Mouse (Mus musculus) thymus, adult 2 months (tissue): ENCODE data around the gene Vgll3.

Experiments
- CTCF ChIP-seq: fragments of 200-500 bp; IDR thresholded peaks from 2 replicates; pipeline ENCODE4 v1.5.1; 2012; ENCODE audit warnings: mild to moderate bottlenecking, control low read depth, low read length, moderate library complexity, borderline replicate concordance; ENCODE audit not compliant: control insufficient read depth, poor library complexity, insufficient read depth; ENCODE audit errors: extremely low read depth
- POLR2A ChIP-seq: fragments of 200-500 bp; IDR thresholded peaks from 2 replicates; pipeline ENCODE4 v1.6.1; 2012; ENCODE audit warnings: mild to moderate bottlenecking, low read length, control low read depth, moderate library complexity; ENCODE audit not compliant: control insufficient read depth, poor library complexity, insufficient read depth; ENCODE audit errors: extremely low read depth

DNA sequence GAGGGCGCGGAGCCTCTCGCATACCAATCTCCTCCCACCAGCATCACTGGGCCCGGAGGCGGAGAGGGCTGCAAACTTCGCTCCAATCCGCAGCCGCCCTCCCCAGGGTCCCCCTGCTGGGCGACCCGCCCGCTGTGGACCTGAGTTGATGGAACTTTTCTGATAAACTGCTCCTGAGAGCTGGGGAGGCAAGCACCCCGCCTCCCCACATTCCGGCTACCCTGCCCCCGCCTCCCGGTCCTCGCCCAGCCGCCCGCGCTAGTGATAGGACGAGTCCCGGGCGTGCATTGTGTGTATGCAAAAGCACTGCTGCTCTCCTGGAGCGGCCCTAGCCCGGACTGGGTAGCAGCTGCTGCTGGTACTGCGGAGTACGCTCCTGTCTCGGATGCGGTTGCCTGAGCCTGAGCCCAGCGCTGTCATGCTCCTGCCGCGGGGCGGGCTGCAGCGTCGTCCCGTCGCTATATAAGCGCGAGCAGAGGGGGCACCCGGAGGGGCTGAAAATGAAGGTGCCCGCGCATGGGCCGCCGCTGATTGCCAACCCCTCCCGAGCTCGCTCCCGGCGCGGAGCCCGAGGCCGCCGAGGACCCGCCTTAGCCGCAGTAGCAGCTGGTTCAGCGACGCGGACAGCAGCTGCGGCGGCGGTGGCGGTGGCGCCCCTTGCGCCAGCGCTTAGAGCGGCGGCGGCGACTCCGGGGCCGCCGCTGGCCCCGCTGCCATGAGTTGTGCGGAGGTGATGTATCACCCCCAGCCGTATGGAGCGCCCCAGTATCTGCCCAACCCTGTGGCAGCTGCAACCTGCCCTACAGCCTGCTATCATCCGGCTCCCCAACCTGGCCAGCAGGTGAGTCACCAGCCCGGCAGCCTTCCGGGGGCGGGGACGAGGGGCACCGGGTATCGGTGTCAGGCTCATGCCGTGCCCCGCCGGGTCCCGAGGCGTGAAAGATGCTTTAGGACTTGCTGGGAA, at the start of gene Vgll3:
- TF ChIP-seq CTCF (no peak), POLR2A (no peak)
